Mouse (Mus musculus): ENCODE results near the gene Klc1.

GRCm38 (mm10) chr12:111843470-111843869 lies 84.8 kb downstream of the Klc1 start:
- TF ChIP-seq GATA1 (IDR thresholded peaks at IDR 0.05; ENCODE audit: low read length) (no peak), TAL1 (IDR thresholded peaks at IDR 0.05; ENCODE audit: low read length) (no peak)
